ENCODE assay signal across 13 mouse cellular contexts in the genomic region with DNA sequence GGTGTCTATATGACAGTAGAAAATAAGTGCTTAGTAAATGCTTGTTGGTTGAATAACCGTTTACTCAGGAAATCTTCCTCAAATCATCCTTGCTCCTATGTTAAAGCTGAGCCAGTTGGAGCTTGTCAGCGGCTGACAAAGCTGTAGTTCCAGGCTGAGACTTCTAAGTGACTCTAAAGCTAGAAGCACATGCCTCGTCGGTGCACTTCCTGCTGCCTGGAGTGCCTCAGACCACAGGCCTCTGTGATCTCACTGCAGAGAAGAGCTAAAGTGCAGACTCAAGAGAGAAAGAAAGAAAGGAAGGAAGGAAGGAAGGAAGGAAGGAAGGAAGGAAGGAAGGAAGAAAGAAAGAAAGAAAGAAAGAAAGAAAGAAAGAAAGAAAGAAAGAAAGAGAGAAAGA.
"Had no signal": no experiment of that assay in that cellular context is flagged by ENCODE, and none has a peak within 500 bp of the region (broad histone marks: within the 10 kb centered on the region; RNA-seq: fewer than 3 reads in every experiment).

No protein-coding gene starts in this region.

- H3K27ac ChIP-seq: kidney, embryonic 15.5 days; limb, embryonic 12.5 days; liver, embryonic 14.5 days; midbrain, embryonic 13.5 days; neural tube, embryonic 12.5 days; stomach, postnatal 0 days had no signal

- H3K27me3 ChIP-seq: kidney, embryonic 15.5 days; midbrain, embryonic 13.5 days; neural tube, embryonic 12.5 days had no signal

- DNase-seq: kidney, adult 2 months; kidney, postnatal 14 days; layer of hippocampus, postnatal 36 days; liver; lung, adult 18-20 months had no signal

- H3K4me2 ChIP-seq: kidney, embryonic 15.5 days; limb, embryonic 12.5 days; midbrain, embryonic 13.5 days; neural tube, embryonic 12.5 days had no signal

- ATAC-seq: intestine, embryonic 16.5 days; midbrain, embryonic 13.5 days had no signal

- H3K36me3 ChIP-seq: kidney, embryonic 15.5 days; limb, embryonic 12.5 days; midbrain, embryonic 13.5 days; neural tube, embryonic 12.5 days had no signal

- H3K9me3 ChIP-seq: kidney, embryonic 15.5 days; limb, embryonic 12.5 days; midbrain, embryonic 13.5 days; neural tube, embryonic 12.5 days had no signal

- H3K9ac ChIP-seq: kidney, embryonic 15.5 days; limb, embryonic 12.5 days; liver, embryonic 14.5 days; midbrain, embryonic 13.5 days; neural tube, embryonic 12.5 days had no signal

- H3K4me3 ChIP-seq: kidney, embryonic 15.5 days; limb, embryonic 12.5 days; midbrain, embryonic 13.5 days; myocyte; neural tube, embryonic 12.5 days had no signal

- H3K4me1 ChIP-seq: kidney, embryonic 15.5 days; midbrain, embryonic 13.5 days had no signal
